Mouse (Mus musculus) CH12.LX (cell line): Measurements from ENCODE around the gene Leap2. TPM values are rescaled to one million over a fixed set of nuclear protein-coding genes. Genes with fewer than 3 reads are reported as not detected.

Experiments
- DNase-seq: peaks from one replicate; pipeline ENCODE4 v3.0.0-alpha.2; 2013; ENCODE audit errors: extremely low read depth
- H3K27ac ChIP-seq: 2 replicates; pipeline ENCODE4 v1.5.1; 2012; ENCODE audit warnings: low read depth, mild to moderate bottlenecking, control low read depth, moderate library complexity; ENCODE audit not compliant: insufficient read depth
- H3K27me3 ChIP-seq: replicated peaks from 2 replicates; pipeline ENCODE3; 2012; ENCODE audit warnings: inconsistent platforms
- H3K36me3 ChIP-seq, 2 experiments: replicated peaks in 1 of 2; 2 replicates each; pipeline versions ENCODE3 to v1.6.1; 2012; ENCODE audit warnings: inconsistent platforms in 1 of 2, low read length in 1 of 2, mild to moderate bottlenecking in 1 of 2, mixed read lengths in 1 of 2, moderate library complexity in 1 of 2; ENCODE audit not compliant: control insufficient read depth in 1 of 2, insufficient read depth in 1 of 2
- H3K4me1 ChIP-seq, 2 experiments: 2 replicates each; pipeline ENCODE4 v1.6.1; 2012; ENCODE audit warnings: inconsistent platforms in 1 of 2, moderate library complexity in 1 of 2; ENCODE audit not compliant: insufficient read depth in 2 of 2, control insufficient read depth in 1 of 2
- H3K4me2 ChIP-seq: 2 replicates; pipeline ENCODE4 v1.6.1; 2012; ENCODE audit warnings: low read depth, mild to moderate bottlenecking, control low read depth; ENCODE audit not compliant: poor library complexity, insufficient read depth, severe bottlenecking
- H3K4me3 ChIP-seq, 3 experiments: fragments of 150-350 bp in 1 of 3; sonication (generic) in 1 of 3; replicated peaks in 1 of 3; 2 replicates each; pipeline versions ENCODE3 to v1.5.1; 2011 to 2012; ENCODE audit warnings: low read depth in 2 of 3, low read length in 2 of 3, mild to moderate bottlenecking in 2 of 3, moderate library complexity in 2 of 3, control low read depth in 1 of 3, improper control_type of control experiment in 1 of 3, inconsistent platforms in 1 of 3, mixed read lengths in 1 of 3; ENCODE audit not compliant: poor library complexity in 1 of 3
- H3K79me2 ChIP-seq: replicated peaks from 2 replicates; pipeline ENCODE4 v1.6.1; 2012; ENCODE audit warnings: mild to moderate bottlenecking, moderate library complexity; ENCODE audit not compliant: control insufficient read depth, poor library complexity, insufficient read depth, severe bottlenecking; ENCODE audit errors: extremely low read depth
- H3K9ac ChIP-seq: 2 replicates; pipeline ENCODE4 v1.6.1; 2012; ENCODE audit warnings: low read depth, mild to moderate bottlenecking, control low read depth, moderate library complexity; ENCODE audit not compliant: insufficient read depth
- H3K9me3 ChIP-seq: replicated peaks from 2 replicates; pipeline ENCODE3; 2012; ENCODE audit warnings: low read length, inconsistent platforms, mixed read lengths
- CHD1 ChIP-seq: IDR thresholded peaks from 2 replicates; pipeline ENCODE4 v1.6.1; 2012; ENCODE audit warnings: low read depth, low read length, improper control_type of control experiment, inconsistent platforms
- CHD2 ChIP-seq: IDR thresholded peaks from 2 replicates; pipeline ENCODE4 v1.6.1; 2011; ENCODE audit warnings: low read length, improper control_type of control experiment
- CTCF ChIP-seq, 2 experiments: IDR thresholded peaks in 1 of 2; conservative IDR thresholded peaks in 1 of 2; 2 replicates each; pipeline ENCODE4 v1.5.1; 2011 to 2012; ENCODE audit warnings: low read depth in 2 of 2, low read length in 2 of 2, improper control_type of control experiment in 1 of 2, inconsistent platforms in 1 of 2, mild to moderate bottlenecking in 1 of 2, moderate library complexity in 1 of 2
- ELF1 ChIP-seq: IDR thresholded peaks from 2 replicates; pipeline ENCODE4 v1.6.1; 2014; ENCODE audit warnings: low read depth, mild to moderate bottlenecking, inconsistent platforms, low read length, improper control_type of control experiment
- ETS1 ChIP-seq: conservative IDR thresholded peaks from 2 replicates; pipeline ENCODE4 v1.6.1; 2012; ENCODE audit warnings: low read depth, mild to moderate bottlenecking, inconsistent platforms, low read length, improper control_type of control experiment, moderate library complexity
- HCFC1 ChIP-seq: IDR thresholded peaks from 2 replicates; pipeline ENCODE4 v1.6.1; 2012; ENCODE audit warnings: low read depth, mild to moderate bottlenecking, inconsistent platforms, low read length, improper control_type of control experiment
- JUN ChIP-seq: IDR thresholded peaks from 2 replicates; pipeline ENCODE4 v1.6.1; 2011; ENCODE audit warnings: low read depth, mild to moderate bottlenecking, low read length, improper control_type of control experiment, moderate library complexity; ENCODE audit not compliant: insufficient read depth
- JUND ChIP-seq: conservative IDR thresholded peaks from 2 replicates; pipeline ENCODE4 v1.6.1; 2011; ENCODE audit warnings: low read depth, low read length, improper control_type of control experiment
- KAT2A ChIP-seq: IDR thresholded peaks from 2 replicates; pipeline ENCODE4 v1.6.1; 2012; ENCODE audit warnings: low read length, improper control_type of control experiment, inconsistent platforms; ENCODE audit not compliant: insufficient replicate concordance
- MAX ChIP-seq: IDR thresholded peaks from 2 replicates; pipeline ENCODE4 v1.6.1; 2011; ENCODE audit warnings: low read length, improper control_type of control experiment
- MAZ ChIP-seq: IDR thresholded peaks from 2 replicates; pipeline ENCODE4 v1.6.1; 2012; ENCODE audit warnings: low read depth, mild to moderate bottlenecking, inconsistent platforms, low read length, improper control_type of control experiment, moderate library complexity
- MYC ChIP-seq: IDR thresholded peaks from 2 replicates; pipeline ENCODE4 v1.6.1; 2011; ENCODE audit warnings: low read depth, mild to moderate bottlenecking, improper control_type of control experiment, low read length
- NELFE ChIP-seq: IDR thresholded peaks from 2 replicates; pipeline ENCODE4 v1.6.1; 2011; ENCODE audit warnings: low read depth, low read length, improper control_type of control experiment
- PAX5 ChIP-seq: IDR thresholded peaks from 2 replicates; pipeline ENCODE4 v1.6.1; 2012; ENCODE audit warnings: low read length, inconsistent platforms, mixed read lengths
- POLR2A ChIP-seq: IDR thresholded peaks from 2 replicates; pipeline ENCODE4 v1.6.1; 2011; ENCODE audit warnings: low read depth, mild to moderate bottlenecking, improper control_type of control experiment, low read length
- RAD21 ChIP-seq: IDR thresholded peaks from 2 replicates; pipeline ENCODE4 v1.6.1; 2011; ENCODE audit warnings: low read depth, mild to moderate bottlenecking, low read length, improper control_type of control experiment, moderate library complexity
- SMC3 ChIP-seq: IDR thresholded peaks from 2 replicates; pipeline ENCODE4 v1.6.1; 2011; ENCODE audit warnings: low read depth, low read length, improper control_type of control experiment
- TCF12 ChIP-seq: IDR thresholded peaks from 2 replicates; pipeline ENCODE4 v1.6.1; 2014; ENCODE audit warnings: low read depth, mild to moderate bottlenecking, inconsistent platforms, low read length, improper control_type of control experiment
- UBTF ChIP-seq: IDR thresholded peaks from 2 replicates; pipeline ENCODE4 v1.6.1; 2012; ENCODE audit warnings: low read depth, mild to moderate bottlenecking, inconsistent platforms, low read length, improper control_type of control experiment, moderate library complexity
- USF1 ChIP-seq: IDR thresholded peaks from 2 replicates; pipeline ENCODE4 v1.6.1; 2014; ENCODE audit warnings: low read depth, mild to moderate bottlenecking, inconsistent platforms, low read length, improper control_type of control experiment
- USF2 ChIP-seq: conservative IDR thresholded peaks from 2 replicates; pipeline ENCODE4 v1.6.1; 2011; ENCODE audit warnings: low read depth, low read length, improper control_type of control experiment
- ZC3H11A ChIP-seq: IDR thresholded peaks from 2 replicates; pipeline ENCODE4 v1.6.1; 2012; ENCODE audit warnings: low read depth, mild to moderate bottlenecking, inconsistent platforms, low read length, improper control_type of control experiment
- ZKSCAN1 ChIP-seq: IDR thresholded peaks from 2 replicates; pipeline ENCODE4 v1.6.1; 2012; ENCODE audit warnings: low read depth, inconsistent platforms, low read length, improper control_type of control experiment, borderline replicate concordance
- ZMIZ1 ChIP-seq: IDR thresholded peaks from 2 replicates; pipeline ENCODE4 v1.6.1; 2012; ENCODE audit warnings: low read depth, mild to moderate bottlenecking, inconsistent platforms, low read length, improper control_type of control experiment
- ZNF384 ChIP-seq: IDR thresholded peaks from 2 replicates; pipeline ENCODE4 v1.6.1; 2012; ENCODE audit warnings: low read depth, low read length, improper control_type of control experiment, inconsistent platforms
- dilution Hi-C: fragments of 300-500 bp; cut with MboI; formaldehyde crosslinking; loops from 2 replicates; pipeline ENCODE4 v1.14.3; 2020; ENCODE audit warnings: low sequenced_read_pairs; ENCODE audit not compliant: extremely low pct_unique_long_range_greater_than_20kb, extremely low pct_ligation_motif_present
- in situ Hi-C: fragments of 300-500 bp; cut with MboI; formaldehyde crosslinking; loops from 3 replicates; pipeline ENCODE4 v1.14.3; 2019; ENCODE audit warnings: low sequenced_read_pairs, low pct_ligation_motif_present, low pct_unique_long_range_greater_than_20kb, mixed read lengths
- polyA plus RNA-seq: library from polyadenylated mRNA; unstranded; fragments of >175 nt; gene quantifications from 2 replicates; pipeline ENCODE4 v1.2.1, GENCODE M21; 2012; ENCODE audit warnings: low read depth; ENCODE audit not compliant: insufficient read length
- total RNA-seq, 2 experiments: library from RNA; depleted of rRNA; stranded (reverse); fragments of 300-350 nt in 1 of 2; fragments of >200 nt in 1 of 2; gene quantifications; 2 replicates each; pipeline ENCODE4 v1.2.3; 2012 to 2014

The Leap2 gene
- total RNA-seq (2012; rRNA removed) (not detected in 2 replicates), total RNA-seq (2014; rRNA removed) (not detected in 2 replicates), polyA plus RNA-seq (not detected in 2 replicates)

- H3K27ac ChIP-seq: no peak within 1 kb of the TSS
- no peaks in the 10 kb centered on the region for H3K27me3 ChIP-seq
- TF ChIP-seq ZMIZ1 (no peak), MAX (no peak), TCF12 (no peak), PAX5 (no peak), JUND (no peak), KAT2A (no peak)
- no peak within 1 kb of the TSS for H3K9ac ChIP-seq
- peaks cover 19 to 72% of the 10 kb centered on the region in 2 experiments for H3K36me3 ChIP-seq
- no peak within 1 kb of the TSS for H3K4me2 ChIP-seq
- in situ Hi-C loops (no loop called here), dilution Hi-C loops (no loop called here)
- H3K79me2 ChIP-seq: no peaks in the 10 kb centered on the region
- DNase-seq: no peak
- H3K9me3 ChIP-seq: no peaks in the 10 kb centered on the region
- H3K4me1 ChIP-seq: no peaks in the 10 kb centered on the region
- no peak within 1 kb of the TSS for H3K4me3 ChIP-seq
Observed at GRCm38 (mm10) chr11:53423036-53423435, at the start of gene Leap2. TSS of gene Leap2 (minus strand) at chr11:53423170.

- Histone ChIP-seq H3K4me1 (peaks cover 0 to 3% of the 10 kb centered on the region in 2 experiments; a peak in 1 of 4 replicates), H3K4me3 (no peak overlapping the region), H3K27me3 (peaks cover 11% of the 10 kb centered on the region), H3K4me2 (no peak overlapping the region), H3K27ac (no peak overlapping the region), H3K79me2 (no peaks in the 10 kb centered on the region), H3K36me3 (no peaks in the 10 kb centered on the region), H3K9ac (no peak overlapping the region), H3K9me3 (no peaks in the 10 kb centered on the region)
- DNase-seq: no peak
- dilution Hi-C loops: no loop called here
- TF ChIP-seq CTCF (conservative IDR thresholded peaks at IDR 0.05 in 1 of 2, IDR thresholded peaks at IDR 0.05 in 1 of 2; ENCODE audit: low read depth in 2 of 2, low read length in 2 of 2) (peak in 1 of 2 experiments; percentile 41; a peak in 2 of 4 replicates), UBTF (no peak), KAT2A (no peak), SMC3 (peak; percentile 28), RAD21 (peak; percentile 38), MYC (no peak)
- in situ Hi-C loops: loop anchor here (5.0 kb wide), 1 partner anchor 45 kb away; the partner anchor contains the start of gene Sept8
Observed at GRCm38 (mm10) chr11:53472709-53473108, 49.7 kb upstream of the Leap2 start.

- Histone ChIP-seq H3K36me3 (no peaks in the 10 kb centered on the region), H3K4me3 (no peak within 1 kb of the TSS), H3K4me2 (peak within 1 kb of the TSS; percentile 9), H3K4me1 (peaks cover 0 to 3% of the 10 kb centered on the region in 2 experiments; a peak in 1 of 4 replicates), H3K79me2 (no peaks in the 10 kb centered on the region), H3K27me3 (peaks cover 8% of the 10 kb centered on the region), H3K9ac (no peak within 1 kb of the TSS), H3K27ac (no peak within 1 kb of the TSS), H3K9me3 (no peaks in the 10 kb centered on the region)
- in situ Hi-C loops (loop anchor here (5.0 to 10.0 kb wide), 4 partner anchors 47 to 385 kb away; partner anchors contain the start of genes Gm12216 and Sept8), dilution Hi-C loops (no loop called here)
- DNase-seq: peak; percentile 88
- TF ChIP-seq HCFC1 (no peak), USF1 (no peak), USF2 (no peak), JUN (no peak), UBTF (no peak; the same call in 1 of the 2 replicates), JUND (no peak), MAZ (no peak), ZC3H11A (peak; percentile 93), ZKSCAN1 (no peak), ELF1 (0 out of 2 replicates have a peak, but pooled peaks have one; percentile 13), ETS1 (no peak), CHD2 (no peak), CHD1 (no peak), SMC3 (peak; percentile 98), POLR2A (no peak), NELFE (no peak), ZNF384 (no peak)
Observed at GRCm38 (mm10) chr11:53469968-53470695, 47.2 kb upstream of the Leap2 start, which contains the start of gene Gm9837. TSS of gene Gm9837 (minus strand) at chr11:53470479.
